Mouse (Mus musculus) layer of hippocampus, postnatal 10 days (tissue): Measurements from ENCODE around the gene Vmn2r97. TPM values are rescaled to one million over a fixed set of nuclear protein-coding genes. Genes with fewer than 3 reads are reported as not detected.
"Not testable (repeated sequence)": the region's sequence is repeated elsewhere in the genome, so short reads cannot be mapped to it uniquely, and the experiment has no call there.

Source experiments
- DNase-seq, 2 experiments: peaks; one replicate each; pipeline ENCODE4 v3.0.0; 2021; ENCODE audit warnings: low spot score in 2 of 2
- long read RNA-seq: library from polyadenylated mRNA; stranded (forward); transcript quantifications from one replicate; pipeline ENCODE4 v2.0.0, GENCODE M21; 2023
- total RNA-seq, 2 experiments: library from RNA; stranded (reverse); gene quantifications; 2 replicates each; pipeline ENCODE4 v1.2.3; 2021

Gene Vmn2r97
- not detected for total RNA-seq
- long read RNA-seq: 0 reads

DNA sequence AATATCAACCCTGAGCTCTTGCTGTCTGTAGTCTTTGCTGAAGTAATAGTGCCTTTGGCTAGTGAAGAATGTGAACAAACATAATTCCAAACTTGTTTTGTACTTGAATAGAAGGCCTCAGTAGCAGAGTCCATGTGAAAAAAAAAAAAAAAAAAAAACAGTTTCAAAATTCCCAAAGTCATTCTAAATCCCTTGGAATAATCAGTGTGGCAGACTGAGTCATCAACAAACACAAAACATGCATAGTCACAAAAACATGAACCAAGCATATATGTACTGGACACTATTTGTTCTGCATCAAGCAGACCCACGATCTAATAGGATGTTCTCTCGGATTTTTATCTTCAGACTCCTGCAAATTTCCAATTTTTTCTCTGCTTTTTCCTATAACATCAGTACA, at the start of gene Vmn2r97:
Gene Vmn2r97, plus strand, starts transcription at position 301 of the 400 bp plus-strand sequence.
- DNase-seq: not testable (repeated sequence)

DNA sequence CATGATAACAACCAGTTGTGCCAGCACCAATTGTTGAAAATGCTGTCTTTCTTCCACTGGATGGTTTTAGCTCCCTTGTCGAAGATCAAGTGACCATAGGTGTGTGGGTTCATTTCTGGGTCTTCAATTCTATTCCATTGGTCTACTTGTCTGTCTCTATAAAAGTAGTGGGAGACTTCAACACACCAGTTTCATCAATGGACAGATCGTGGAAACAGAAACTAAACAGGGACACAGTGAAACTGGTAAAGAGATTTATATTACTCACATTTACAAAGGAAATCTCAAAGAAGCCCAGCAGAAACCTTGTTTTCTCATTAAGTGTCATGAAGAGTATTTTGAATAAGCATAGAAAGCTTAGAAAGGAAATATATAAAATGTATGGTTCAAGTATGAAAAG, 31.7 kb upstream of the Vmn2r97 start:
- DNase-seq: not testable (repeated sequence)

DNA sequence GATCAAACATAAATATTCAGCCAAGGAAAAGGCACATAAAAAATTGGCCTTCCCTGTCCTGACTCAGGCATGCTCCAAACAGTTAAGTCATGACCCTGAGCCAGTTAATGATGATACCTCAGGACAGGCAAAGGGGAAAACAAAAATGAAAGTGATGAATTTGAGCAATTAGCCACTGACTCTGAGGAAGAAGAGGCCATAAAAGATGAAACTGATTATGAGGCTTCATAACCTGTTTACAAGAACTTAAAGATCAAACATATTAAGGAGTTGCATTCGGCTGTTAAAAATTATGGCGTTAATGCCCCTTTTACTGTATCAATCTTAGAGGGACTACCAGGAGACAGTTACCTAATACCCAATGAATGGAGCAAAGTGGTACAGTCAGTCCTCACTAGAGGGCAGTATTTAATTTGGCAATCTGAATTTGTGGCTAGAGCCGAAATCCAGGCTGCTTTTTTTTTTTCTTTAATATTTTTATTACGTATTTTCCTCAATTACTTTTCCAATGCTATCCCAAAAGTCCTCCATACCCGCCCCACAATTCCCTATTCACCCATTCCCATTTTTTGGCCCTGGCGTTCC, 24.3 kb upstream of the Vmn2r97 start:
- no peak for DNase-seq

DNA sequence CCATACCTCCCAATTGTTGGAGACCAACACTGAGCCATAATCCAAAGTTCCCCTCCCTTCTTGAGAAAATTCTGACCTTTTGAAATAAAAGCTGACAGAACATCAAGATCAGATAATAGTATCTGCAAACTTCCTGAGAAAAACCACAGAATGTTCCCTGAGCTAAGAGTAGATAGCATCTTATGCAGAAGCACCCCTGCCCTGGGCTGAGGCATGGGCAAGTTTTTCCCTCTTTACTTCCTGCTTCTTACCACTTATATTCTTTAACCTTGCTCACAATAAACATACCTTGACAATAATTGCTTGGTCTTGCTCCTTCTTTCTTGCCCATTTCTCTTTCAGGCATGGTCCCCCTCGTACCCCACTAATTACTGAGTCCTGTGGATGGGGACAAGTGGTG, 43.7 kb downstream of the Vmn2r97 start:
- not testable (repeated sequence) for DNase-seq

DNA sequence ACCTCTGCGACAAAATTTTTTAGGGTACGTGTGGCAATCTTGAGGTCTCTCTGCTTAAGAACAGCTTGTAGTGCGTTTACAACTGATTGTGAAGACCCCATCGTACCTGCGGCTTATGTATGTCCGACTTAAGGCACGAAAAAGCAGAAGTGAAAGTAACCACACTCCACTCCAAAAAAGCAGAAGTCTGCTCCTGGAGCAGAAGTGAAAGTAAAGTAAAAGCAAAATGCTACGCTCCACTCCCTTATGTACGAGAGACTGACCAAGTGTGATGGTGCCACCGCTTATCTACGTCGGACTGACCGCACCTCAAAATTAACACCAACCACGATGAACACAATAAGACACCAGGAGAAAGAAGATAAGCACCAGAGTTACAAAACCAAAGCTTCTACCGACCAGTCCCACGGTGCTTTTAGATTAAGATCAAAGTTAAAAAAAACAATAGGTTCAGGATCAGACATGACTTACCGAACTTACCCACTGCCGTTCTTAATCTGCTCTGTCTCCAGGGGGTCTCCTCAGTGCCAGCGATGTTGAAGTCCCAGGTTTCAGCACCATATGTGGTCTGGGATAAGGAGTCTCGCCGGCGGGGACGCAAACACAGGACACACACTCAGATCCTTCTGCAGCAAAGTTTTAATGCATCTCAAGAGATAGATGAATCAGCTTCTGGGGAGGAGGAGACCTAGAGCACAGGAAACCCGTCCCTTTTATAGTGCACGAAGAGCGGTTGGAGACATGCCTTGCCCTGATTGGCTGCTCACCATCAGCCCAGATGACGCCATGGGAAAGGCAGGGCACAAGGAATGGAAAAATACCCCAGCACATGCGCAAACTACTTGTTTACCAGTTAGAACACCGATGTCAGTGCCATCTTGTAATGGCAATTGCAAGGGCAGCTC, 54.5 kb downstream of the Vmn2r97 start:
- no peak for DNase-seq

Other genes with a start within 250 kb of the Vmn2r97 start
- not detected for gene Vmn2r98, start 139.2 kb downstream of the Vmn2r97 start, total RNA-seq